Mouse (Mus musculus): ENCODE measurements around the gene Dtx2. TPM values are rescaled to one million over a fixed set of nuclear protein-coding genes. Genes with fewer than 3 reads are reported as not detected.

Gene Dtx2
- polyA plus RNA-seq, 1 experiment from 2014 or later = 25.5 TPM

GRCm38 (mm10) chr5:135960909-135961635, 33.5 kb upstream of the Dtx2 start:
- H3K36me3 ChIP-seq (ENCODE audit: poor library complexity, severe bottlenecking) = no peaks in the 10 kb centered on the region
- no peak for ATAC-seq
- WGBS = 94% methylated on average over 15 of the region's 15 CpGs
- no peaks in the 10 kb centered on the region for H3K9me3 ChIP-seq (replicated peaks)
- peaks cover 30% of the 10 kb centered on the region for H3K4me1 ChIP-seq
- no peak overlapping the region for H3K4me2 ChIP-seq
- no peaks in the 10 kb centered on the region for H3K27me3 ChIP-seq
- no peak overlapping the region for H3K9ac ChIP-seq
- H3K4me3 ChIP-seq = no peak overlapping the region
- 0 out of 2 replicates have a peak overlapping the region, but pooled peaks have one; percentile 96 for H3K27ac ChIP-seq

GRCm38 (mm10) chr5:135962125-135962491, 32.5 kb upstream of the Dtx2 start:
- no peaks in the 10 kb centered on the region for H3K27me3 ChIP-seq
- peaks cover 24% of the 10 kb centered on the region for H3K4me1 ChIP-seq
- H3K9ac ChIP-seq = peak overlapping the region; percentile 54
- H3K4me2 ChIP-seq = peak overlapping the region; percentile 92
- under 1% methylated on average over 11 of the region's 11 CpGs for WGBS
- H3K4me3 ChIP-seq = peak overlapping the region; percentile 56
- peak overlapping the region; percentile 96 for H3K27ac ChIP-seq
- ATAC-seq = no peak
- H3K36me3 ChIP-seq (ENCODE audit: poor library complexity, severe bottlenecking) = no peaks in the 10 kb centered on the region
- no peaks in the 10 kb centered on the region for H3K9me3 ChIP-seq (replicated peaks)

GRCm38 (mm10) chr5:135962492-135963279, 31.9 kb upstream of the Dtx2 start:
- H3K4me2 ChIP-seq = peak overlapping the region; percentile 92
- no peaks in the 10 kb centered on the region for H3K9me3 ChIP-seq (replicated peaks)
- peak overlapping the region; percentile 96 for H3K27ac ChIP-seq
- H3K4me1 ChIP-seq = peaks cover 23% of the 10 kb centered on the region
- H3K9ac ChIP-seq = peak overlapping the region; percentile 86
- WGBS = under 1% methylated on average over 62 of the region's 64 CpGs
- H3K36me3 ChIP-seq (ENCODE audit: poor library complexity, severe bottlenecking) = no peaks in the 10 kb centered on the region
- H3K27me3 ChIP-seq = no peaks in the 10 kb centered on the region
- ATAC-seq = peak; percentile 97
- H3K4me3 ChIP-seq = peak overlapping the region; percentile 56

- peak overlapping the region; percentile 56 for H3K4me3 ChIP-seq
- H3K9me3 ChIP-seq (replicated peaks) = no peaks in the 10 kb centered on the region
- 5% methylated on average over 5 of the region's 6 CpGs for WGBS
- no peaks in the 10 kb centered on the region for H3K36me3 ChIP-seq (ENCODE audit: poor library complexity, severe bottlenecking)
- H3K4me1 ChIP-seq = peaks cover 18% of the 10 kb centered on the region
- ATAC-seq = no peak
- peak overlapping the region; percentile 86 for H3K9ac ChIP-seq
- peak overlapping the region; percentile 96 for H3K27ac ChIP-seq
- H3K4me2 ChIP-seq = peak overlapping the region; percentile 92
- no peaks in the 10 kb centered on the region for H3K27me3 ChIP-seq
Observed at GRCm38 (mm10) chr5:135963280-135963627, 31.3 kb upstream of the Dtx2 start.

- no peak for ATAC-seq
- peak overlapping the region; percentile 45 for H3K4me2 ChIP-seq
- H3K9me3 ChIP-seq (replicated peaks) = no peaks in the 10 kb centered on the region
- H3K27ac ChIP-seq = no peak overlapping the region
- H3K27me3 ChIP-seq = no peaks in the 10 kb centered on the region
- H3K36me3 ChIP-seq (ENCODE audit: poor library complexity, severe bottlenecking) = no peaks in the 10 kb centered on the region
- 0 out of 2 replicates have a peak overlapping the region, but pooled peaks have one; percentile 27 for H3K9ac ChIP-seq
- WGBS = 11% methylated on average over 24 of the region's 24 CpGs
- H3K4me3 ChIP-seq = peak overlapping the region; percentile 16; the same call in 1 of the 2 replicates
- peaks cover 18% of the 10 kb centered on the region for H3K4me1 ChIP-seq
Observed at GRCm38 (mm10) chr5:135965501-135965930, 29.1 kb upstream of the Dtx2 start.

GRCm38 (mm10) chr5:135966866-135967265, 27.7 kb upstream of the Dtx2 start:
- WGBS = 65% methylated on average over 9 of the region's 9 CpGs
- H3K9ac ChIP-seq = no peak overlapping the region
- H3K36me3 ChIP-seq (ENCODE audit: poor library complexity, severe bottlenecking) = no peaks in the 10 kb centered on the region

GRCm38 (mm10) chr5:135968781-135969180, 25.8 kb upstream of the Dtx2 start:
- no peak overlapping the region for H3K4me2 ChIP-seq
- no peaks in the 10 kb centered on the region for H3K9me3 ChIP-seq (replicated peaks)
- H3K36me3 ChIP-seq (ENCODE audit: poor library complexity, severe bottlenecking) = no peaks in the 10 kb centered on the region
- H3K27me3 ChIP-seq = no peaks in the 10 kb centered on the region
- WGBS = 56% methylated on average over 1 of the region's 1 CpGs
- no peak overlapping the region for H3K4me3 ChIP-seq
- ATAC-seq = no peak
- no peak overlapping the region for H3K27ac ChIP-seq
- 0 out of 2 replicates have a peak, but pooled peaks cover 6% of the 10 kb centered on the region for H3K4me1 ChIP-seq
- no peak overlapping the region for H3K9ac ChIP-seq

More at GRCm38 (mm10) chr5:135966866-135967265, 27.7 kb upstream of the Dtx2 start:
- Histone ChIP-seq H3K4me1 (peaks cover 14% of the 10 kb centered on the region), H3K9me3 (replicated peaks) (no peaks in the 10 kb centered on the region), H3K27ac (no peak overlapping the region), H3K4me3 (no peak overlapping the region), H3K27me3 (no peaks in the 10 kb centered on the region), H3K4me2 (no peak overlapping the region)
- ATAC-seq = no peak

GRCm38 (mm10) chr5:135970247-135970646, 24.4 kb upstream of the Dtx2 start:
- no peak overlapping the region for H3K27ac ChIP-seq
- H3K27me3 ChIP-seq = no peaks in the 10 kb centered on the region
- H3K4me1 ChIP-seq = 0 out of 2 replicates have a peak, but pooled peaks cover 6% of the 10 kb centered on the region
- H3K36me3 ChIP-seq (ENCODE audit: poor library complexity, severe bottlenecking) = no peaks in the 10 kb centered on the region
- H3K4me3 ChIP-seq = no peak overlapping the region
- no peak overlapping the region for H3K9ac ChIP-seq
- 89% methylated on average over 6 of the region's 6 CpGs for WGBS
- H3K9me3 ChIP-seq (replicated peaks) = no peaks in the 10 kb centered on the region
- ATAC-seq = no peak
- H3K4me2 ChIP-seq = no peak overlapping the region

GRCm38 (mm10) chr5:135971876-135972275, 22.7 kb upstream of the Dtx2 start:
- Histone ChIP-seq H3K36me3 (ENCODE audit: poor library complexity, severe bottlenecking) (no peaks in the 10 kb centered on the region), H3K4me1 (no peaks in the 10 kb centered on the region), H3K27me3 (no peaks in the 10 kb centered on the region), H3K4me3 (no peak overlapping the region), H3K9ac (no peak overlapping the region), H3K4me2 (no peak overlapping the region), H3K9me3 (replicated peaks) (no peaks in the 10 kb centered on the region), H3K27ac (no peak overlapping the region)
- 91% methylated on average over 7 of the region's 7 CpGs for WGBS
- ATAC-seq = no peak

- WGBS = 20% methylated on average over 9 of the region's 9 CpGs
Observed at GRCm38 (mm10) chr5:135974365-135974764, 20.2 kb upstream of the Dtx2 start, which contains the start of gene Ssc4d. Ssc4d (minus strand) TSS chr5:135974531.

GRCm38 (mm10) chr5:135975893-135976668, 18.5 kb upstream of the Dtx2 start:
- H3K9me3 ChIP-seq (replicated peaks) = no peaks in the 10 kb centered on the region
- 92% methylated on average over 8 of the region's 8 CpGs for WGBS
- no peaks in the 10 kb centered on the region for H3K4me1 ChIP-seq
- no peak for ATAC-seq
- no peaks in the 10 kb centered on the region for H3K36me3 ChIP-seq (ENCODE audit: poor library complexity, severe bottlenecking)
- no peak overlapping the region for H3K4me2 ChIP-seq
- no peak overlapping the region for H3K4me3 ChIP-seq
- H3K27me3 ChIP-seq = no peaks in the 10 kb centered on the region
- no peak overlapping the region for H3K9ac ChIP-seq
- no peak overlapping the region for H3K27ac ChIP-seq

More at GRCm38 (mm10) chr5:135974365-135974764, 20.2 kb upstream of the Dtx2 start, which contains the start of gene Ssc4d:
- H3K4me1 ChIP-seq = no peaks in the 10 kb centered on the region
- H3K9me3 ChIP-seq (replicated peaks) = no peaks in the 10 kb centered on the region
- no peak within 1 kb of the TSS for H3K9ac ChIP-seq
- no peak for ATAC-seq
- H3K4me2 ChIP-seq = no peak within 1 kb of the TSS
- no peak within 1 kb of the TSS for H3K4me3 ChIP-seq
- H3K36me3 ChIP-seq (ENCODE audit: poor library complexity, severe bottlenecking) = no peaks in the 10 kb centered on the region
- no peak within 1 kb of the TSS for H3K27ac ChIP-seq
- H3K27me3 ChIP-seq = no peaks in the 10 kb centered on the region

Measured in forebrain, embryonic 13.5 days (tissue).